Mouse (Mus musculus) CH12.LX (cell line): ENCODE results near the gene Gm4847.

ENCODE experiments used
- CTCF ChIP-seq, 2 experiments: IDR thresholded peaks in 1 of 2; conservative IDR thresholded peaks in 1 of 2; 2 replicates each; pipeline ENCODE4 v1.5.1; 2011 to 2012; ENCODE audit warnings: low read depth in 2 of 2, low read length in 2 of 2, improper control_type of control experiment in 1 of 2, inconsistent platforms in 1 of 2, mild to moderate bottlenecking in 1 of 2, moderate library complexity in 1 of 2
- ELF1 ChIP-seq: IDR thresholded peaks from 2 replicates; pipeline ENCODE4 v1.6.1; 2014; ENCODE audit warnings: low read depth, mild to moderate bottlenecking, inconsistent platforms, low read length, improper control_type of control experiment
- EP300 ChIP-seq: IDR thresholded peaks from 2 replicates; pipeline ENCODE4 v1.6.1; 2011; ENCODE audit warnings: low read length, improper control_type of control experiment
- GABPA ChIP-seq: IDR thresholded peaks from 2 replicates; pipeline ENCODE4 v1.6.1; 2012; ENCODE audit warnings: low read depth, low read length, improper control_type of control experiment, inconsistent platforms; ENCODE audit not compliant: insufficient replicate concordance
- IRF4 ChIP-seq: IDR thresholded peaks from 2 replicates; pipeline ENCODE4 v1.6.1; 2014; ENCODE audit warnings: low read depth, mild to moderate bottlenecking, inconsistent platforms, low read length, improper control_type of control experiment
- KAT2A ChIP-seq: IDR thresholded peaks from 2 replicates; pipeline ENCODE4 v1.6.1; 2012; ENCODE audit warnings: low read length, improper control_type of control experiment, inconsistent platforms; ENCODE audit not compliant: insufficient replicate concordance
- MXI1 ChIP-seq: IDR thresholded peaks from 2 replicates; pipeline ENCODE4 v1.6.1; 2011; ENCODE audit warnings: mild to moderate bottlenecking, low read depth, low read length, improper control_type of control experiment
- SIN3A ChIP-seq: IDR thresholded peaks from 2 replicates; pipeline ENCODE4 v1.6.1; 2012; ENCODE audit warnings: low read length, improper control_type of control experiment, inconsistent platforms
- ZC3H11A ChIP-seq: IDR thresholded peaks from 2 replicates; pipeline ENCODE4 v1.6.1; 2012; ENCODE audit warnings: low read depth, mild to moderate bottlenecking, inconsistent platforms, low read length, improper control_type of control experiment

- TF ChIP-seq GABPA: no peak
- no peak for TF ChIP-seq IRF4
- no peak for TF ChIP-seq ELF1
- TF ChIP-seq CTCF (conservative IDR thresholded peaks at IDR 0.05 in 1 of 2, IDR thresholded peaks at IDR 0.05 in 1 of 2; ENCODE audit: low read depth in 2 of 2, low read length in 2 of 2): no peak
- TF ChIP-seq ZC3H11A: no peak
- TF ChIP-seq KAT2A: no peak
- TF ChIP-seq SIN3A: no peak
- TF ChIP-seq EP300: no peak
- no peak for TF ChIP-seq MXI1
These were observed 21.8 kb upstream of the Gm4847 start for GRCm38 (mm10) chr1:166669264-166669663.
